Mouse (Mus musculus) ES-CJ7 (cell line): ENCODE measurements around the gene Rftn1.

ENCODE experiments used
- DNase-seq: peaks from one replicate; pipeline ENCODE4 v3.0.0; 2011; ENCODE audit warnings: low read depth, low spot score

The Rftn1 gene

GRCm38 (mm10) chr17:50170935-50171545 is 19.4 kb downstream of the Rftn1 start:
- DNase-seq, result no peak

DNA sequence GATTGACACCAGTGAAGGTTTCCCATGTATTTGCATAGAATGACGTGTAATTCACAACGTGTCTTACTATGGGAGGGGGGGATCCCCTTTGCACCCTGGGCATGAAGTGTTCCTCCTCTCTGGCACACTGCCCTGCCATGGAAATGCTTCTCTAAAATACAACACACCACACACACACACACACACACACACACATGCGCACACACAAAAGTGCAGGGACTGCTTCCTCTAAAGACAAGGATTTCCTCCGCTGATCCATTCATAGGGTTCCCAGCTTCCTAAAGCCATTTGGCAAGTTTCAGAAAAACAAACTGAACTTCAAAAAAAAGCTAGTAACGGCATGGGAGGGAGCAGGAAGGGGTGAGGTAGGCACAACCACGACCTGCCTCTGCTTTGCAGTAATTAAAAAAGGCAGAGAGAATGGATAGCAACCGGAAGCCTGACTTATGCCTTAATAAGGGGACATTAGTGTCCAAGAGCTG is 20.5 kb downstream of the Rftn1 start:
- DNase-seq, result no peak

DNA sequence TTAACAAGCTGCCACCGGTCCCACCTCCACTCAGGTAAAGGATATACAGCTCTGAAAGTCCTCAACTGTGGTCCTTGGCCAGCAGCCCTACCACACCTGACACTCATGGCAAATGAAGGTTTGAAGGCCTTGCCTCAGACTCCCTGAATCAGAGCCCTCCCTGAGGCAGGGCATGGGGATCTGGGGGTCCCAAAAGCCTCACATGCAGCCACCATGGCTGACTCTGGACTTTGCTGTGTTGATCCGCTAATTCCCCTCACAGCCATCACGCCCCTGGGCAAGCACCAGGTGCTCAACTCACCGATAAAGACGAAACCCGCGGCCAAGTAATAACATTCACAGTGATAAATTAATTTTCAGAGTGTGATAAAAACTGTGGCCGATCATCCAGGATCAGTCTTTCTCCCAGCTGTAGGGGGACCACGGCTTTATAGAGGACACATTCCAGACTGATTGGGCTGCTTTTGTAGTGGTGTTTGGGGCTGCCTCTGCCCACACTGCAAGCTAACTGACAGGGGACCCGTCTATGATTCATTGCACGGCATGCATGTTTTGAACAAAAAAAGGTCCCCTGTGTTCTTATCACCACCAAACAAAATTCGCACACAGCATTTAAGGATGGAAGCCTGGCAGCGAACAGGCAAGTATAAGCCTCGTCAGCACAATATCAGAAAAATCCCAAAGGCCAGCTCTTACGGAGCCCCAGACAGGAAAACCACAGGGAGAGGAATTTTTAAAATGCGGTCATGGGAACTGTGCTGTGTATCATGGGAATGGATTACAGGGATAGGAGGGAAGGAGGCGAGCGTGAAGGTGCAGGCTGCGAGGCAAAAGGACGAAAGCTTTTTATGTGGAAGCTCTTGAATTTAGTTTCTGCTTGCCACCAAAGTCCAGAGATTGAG is 29.3 kb downstream of the Rftn1 start:
- no peak for DNase-seq

- DNase-seq, result no peak
These were observed 30.1 kb downstream of the Rftn1 start for GRCm38 (mm10) chr17:50160357-50160756.

DNA sequence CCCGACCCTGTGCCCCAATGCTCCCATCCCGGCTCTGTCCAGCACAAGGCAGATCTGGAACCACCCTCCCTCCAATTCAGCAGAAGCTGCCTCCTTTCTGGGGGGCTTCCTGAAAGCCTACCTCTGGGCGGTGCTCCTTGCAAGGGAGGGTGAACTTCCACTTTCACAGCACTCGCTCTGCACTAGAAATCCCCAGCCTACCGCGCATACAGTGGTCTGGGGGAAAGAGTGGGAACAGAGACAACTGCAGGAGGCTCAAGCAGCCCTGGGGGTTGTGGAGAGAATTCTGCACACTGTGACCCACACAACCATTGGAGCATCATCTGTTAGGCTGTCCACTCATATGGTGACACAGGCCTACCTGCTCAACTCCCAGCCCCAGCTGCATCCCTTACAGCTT is 30.7 kb downstream of the Rftn1 start:
- DNase-seq, result no peak

DNA sequence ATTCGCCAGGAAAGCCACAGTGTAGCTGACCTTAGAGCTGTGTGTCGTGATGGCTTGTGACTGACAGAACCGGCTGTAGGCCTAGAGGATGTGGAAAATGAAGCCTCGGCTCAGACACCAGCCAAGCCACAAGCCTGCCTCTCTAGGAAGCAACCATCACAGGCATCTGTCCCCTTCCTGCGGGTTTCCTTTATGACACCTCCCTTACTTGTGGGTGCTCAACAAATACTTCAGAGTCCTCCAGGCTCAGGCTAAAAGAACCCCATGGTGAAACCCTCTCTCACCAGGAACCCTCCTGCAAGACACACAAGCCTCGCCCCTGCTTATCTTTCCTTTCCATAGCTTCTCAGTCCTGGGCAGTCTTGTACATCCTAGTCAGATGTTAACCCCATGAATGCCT is 31.9 kb downstream of the Rftn1 start:
- DNase-seq, result no peak

DNA sequence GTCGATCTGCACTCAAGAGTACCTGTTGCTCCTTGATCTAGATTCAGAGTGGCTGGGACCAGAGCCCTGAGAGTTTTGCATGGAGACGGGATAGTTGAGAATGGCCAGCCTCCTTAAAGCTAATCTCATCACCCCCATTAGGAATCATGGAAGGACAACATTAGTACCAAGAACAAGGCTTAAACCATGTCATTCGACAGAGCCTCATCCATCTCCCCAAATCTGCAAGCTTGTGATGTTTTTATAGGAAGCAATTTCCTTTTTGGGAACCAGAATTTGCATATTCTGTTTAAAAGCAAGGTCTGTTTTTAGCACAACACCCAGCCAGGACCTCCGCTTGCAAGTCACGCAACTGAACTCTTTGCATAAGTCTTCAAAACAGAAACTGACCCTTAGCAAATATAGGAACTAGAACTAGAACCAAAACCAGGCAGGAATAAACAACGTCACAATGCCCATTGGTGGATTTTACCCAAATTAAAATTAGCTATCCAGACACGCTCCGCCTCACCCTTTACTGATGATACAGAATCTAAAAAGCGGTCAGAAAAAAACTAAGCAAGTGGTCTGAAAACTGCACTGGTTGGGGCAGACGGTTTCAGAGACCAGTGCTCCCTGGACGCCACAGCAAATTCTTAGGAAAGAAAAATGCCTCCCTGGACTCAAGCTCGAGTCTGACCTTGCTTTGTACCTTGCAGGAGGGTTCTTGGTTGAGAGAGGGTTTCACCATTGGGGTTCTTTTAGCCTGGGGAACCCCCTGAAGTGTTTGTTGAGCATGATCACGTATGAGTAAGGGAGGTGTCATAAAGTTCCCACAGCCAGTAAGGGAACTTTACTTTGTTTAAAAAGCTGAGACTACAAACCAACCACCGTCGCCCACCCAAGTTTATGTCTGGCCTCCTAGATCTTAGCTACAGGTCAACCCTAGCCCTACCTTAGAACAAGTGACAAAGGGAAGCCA is 33.0 kb downstream of the Rftn1 start:
- no peak for DNase-seq

DNA sequence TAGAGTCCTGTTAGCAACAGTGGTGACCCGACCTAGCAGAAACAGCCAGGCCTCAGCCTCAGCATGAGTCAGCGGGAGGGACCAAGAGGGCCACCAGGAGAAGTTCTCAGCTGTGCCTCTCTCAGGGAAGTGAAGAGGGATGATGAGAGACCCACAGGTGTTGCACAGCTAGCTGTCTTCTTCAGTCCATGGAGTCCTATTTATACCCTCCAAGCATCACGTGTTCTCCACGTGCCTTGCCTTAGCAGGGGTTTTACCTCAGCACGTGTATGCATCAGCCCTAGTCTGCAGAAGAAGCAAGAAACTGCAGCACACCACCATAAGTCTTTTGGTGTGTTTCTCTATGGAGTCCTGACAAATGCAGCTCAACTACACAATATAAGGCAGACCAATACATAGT is 38.4 kb downstream of the Rftn1 start:
- DNase-seq, result no peak

DNA sequence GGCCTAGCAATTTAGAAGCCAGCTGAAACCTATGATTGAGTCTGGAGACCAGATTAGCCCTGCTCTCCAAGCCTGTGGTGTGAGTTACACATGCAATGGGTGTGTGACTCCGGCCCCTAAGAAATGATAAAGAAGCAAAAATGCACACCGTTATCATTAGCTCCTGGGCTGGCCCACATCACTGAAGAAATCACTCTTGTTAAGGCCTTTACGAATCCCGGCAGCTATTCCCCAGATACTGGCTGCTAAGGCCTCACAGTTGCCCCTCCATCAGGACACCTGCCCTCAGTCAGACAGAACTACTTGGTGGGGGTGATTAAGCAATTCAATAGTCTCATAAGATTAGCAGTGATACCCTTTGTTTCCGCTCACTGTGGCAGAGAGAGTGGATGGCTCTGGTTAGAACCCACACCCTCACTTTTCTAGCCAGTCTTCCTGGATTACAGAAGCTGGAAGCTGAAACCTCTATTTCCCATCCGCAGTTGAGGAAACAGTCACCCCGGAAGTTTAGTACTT is 39.2 kb downstream of the Rftn1 start:
- no peak for DNase-seq

DNA sequence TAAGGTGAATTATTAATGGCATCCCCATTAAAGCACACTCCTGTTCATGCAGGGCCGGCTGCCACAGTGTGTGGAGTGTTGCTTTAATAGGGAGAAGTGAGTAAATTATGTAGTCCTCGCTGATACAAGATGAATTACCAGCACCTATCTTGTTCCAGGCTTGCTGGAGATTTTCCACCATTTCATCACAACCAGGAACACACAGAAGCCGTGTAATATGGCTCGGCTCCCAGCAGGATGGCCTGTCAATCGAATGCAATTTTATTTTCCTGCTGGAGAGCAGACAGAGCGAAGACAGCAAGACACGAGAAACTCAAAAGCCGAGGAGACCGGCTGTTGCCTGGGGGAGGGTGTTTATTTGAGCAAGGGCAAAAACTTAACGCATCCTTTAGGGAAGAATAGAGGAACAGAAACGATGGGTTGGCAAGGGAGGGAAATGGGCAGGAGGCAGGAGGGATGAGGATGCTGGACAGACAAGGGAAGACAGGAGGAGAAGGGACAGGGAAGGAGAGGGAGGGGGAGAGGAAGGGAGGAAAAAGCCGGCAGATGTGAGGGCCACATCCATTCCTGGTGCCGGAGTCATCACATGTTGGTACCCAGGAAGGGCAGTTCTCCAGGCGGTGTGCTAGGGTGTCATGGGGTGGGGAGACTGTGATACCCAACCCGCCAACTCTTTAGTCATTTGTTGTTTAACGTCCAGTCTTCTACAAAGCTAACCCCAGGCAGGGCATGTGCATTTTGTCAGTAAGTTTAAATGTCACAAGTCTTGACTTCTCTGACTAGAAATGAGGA is 39.9 kb downstream of the Rftn1 start:
- no peak for DNase-seq

GRCm38 (mm10) chr17:50149690-50150210 is 40.7 kb downstream of the Rftn1 start:
- DNase-seq, result no peak

GRCm38 (mm10) chr17:50147831-50148587 is 42.5 kb downstream of the Rftn1 start:
- no peak for DNase-seq

- no peak for DNase-seq
These were observed 47.1 kb downstream of the Rftn1 start for GRCm38 (mm10) chr17:50143354-50143753.

- no peak for DNase-seq
These were observed 47.9 kb downstream of the Rftn1 start for GRCm38 (mm10) chr17:50142553-50142952.

GRCm38 (mm10) chr17:50142151-50142550 is 48.3 kb downstream of the Rftn1 start:
- no peak for DNase-seq

GRCm38 (mm10) chr17:50136060-50136459 is 54.4 kb downstream of the Rftn1 start:
- DNase-seq, result no peak

DNA sequence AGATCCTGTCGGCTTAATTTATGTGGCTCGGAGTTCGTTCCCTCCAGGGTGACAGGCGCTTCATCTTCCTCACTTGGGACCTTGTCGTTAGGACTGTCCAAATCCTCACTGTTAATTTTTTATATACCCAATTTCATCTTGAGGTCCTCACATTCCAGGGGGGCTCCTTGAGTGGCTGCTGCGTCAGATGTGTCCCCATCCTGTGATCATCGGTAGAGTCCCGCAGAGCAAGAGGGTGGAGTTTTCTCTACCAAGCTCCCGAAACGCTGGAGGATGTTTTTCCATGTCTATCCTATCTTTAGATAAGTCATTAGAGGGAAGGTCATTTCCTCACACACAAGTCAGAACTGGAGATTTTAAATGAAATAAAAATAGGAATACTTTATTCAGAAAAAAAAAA is 55.0 kb downstream of the Rftn1 start:
- no peak for DNase-seq

- no peak for DNase-seq
These were observed 58.8 kb downstream of the Rftn1 start for GRCm38 (mm10) chr17:50131698-50132097.

GRCm38 (mm10) chr17:50130421-50130820 is 60.1 kb downstream of the Rftn1 start:
- DNase-seq, result no peak

- DNase-seq, result no peak
These were observed 62.1 kb downstream of the Rftn1 start for GRCm38 (mm10) chr17:50128392-50128791.
